Mouse (Mus musculus): ENCODE data around the gene Tmem181a.
"Not testable (repeated sequence)": the region's sequence is repeated elsewhere in the genome, so short reads cannot be mapped to it uniquely, and the experiment has no call there.

The Tmem181a gene

DNA sequence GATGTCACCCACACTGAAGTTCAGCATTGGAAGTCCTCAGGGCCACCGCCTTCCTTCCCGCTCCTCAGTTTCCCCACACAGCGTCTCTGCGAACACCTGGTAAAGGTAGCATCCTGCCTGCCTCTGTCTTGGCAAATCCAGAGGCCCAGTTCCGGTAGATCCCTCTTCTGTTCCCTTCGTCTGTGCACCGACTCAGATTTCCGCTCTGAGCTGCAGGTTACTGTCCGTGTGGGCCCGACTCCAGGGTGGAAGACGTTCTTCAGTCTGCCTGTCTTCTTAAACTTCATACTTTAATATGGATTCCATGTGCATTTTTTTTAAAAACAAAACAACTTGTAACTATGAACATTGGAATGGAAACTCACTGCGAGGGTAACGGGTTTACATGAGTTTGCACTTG lies 49.8 kb downstream of the Tmem181a start:
- not testable (repeated sequence) for DNase-seq

DNA sequence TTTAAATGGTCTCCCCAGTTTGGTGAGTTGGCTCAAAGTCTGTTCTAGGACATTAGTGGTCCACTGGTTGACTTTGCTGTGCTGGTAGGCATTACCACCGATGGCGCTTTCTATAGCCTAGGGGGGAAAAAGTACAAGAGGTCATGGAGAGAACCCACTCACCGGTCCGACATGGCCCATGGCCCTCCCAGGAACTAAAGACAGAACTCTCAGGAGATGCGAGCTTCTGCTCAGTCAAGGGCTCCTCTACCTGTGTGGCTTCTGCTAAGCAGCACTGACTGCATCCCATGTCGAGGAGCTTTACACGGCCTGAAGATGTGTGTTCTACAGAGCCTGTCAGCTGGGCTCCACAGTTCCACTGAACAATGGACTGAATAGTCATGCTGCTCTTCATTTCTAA lies 55.1 kb downstream of the Tmem181a start:
- not testable (repeated sequence) for DNase-seq

DNA sequence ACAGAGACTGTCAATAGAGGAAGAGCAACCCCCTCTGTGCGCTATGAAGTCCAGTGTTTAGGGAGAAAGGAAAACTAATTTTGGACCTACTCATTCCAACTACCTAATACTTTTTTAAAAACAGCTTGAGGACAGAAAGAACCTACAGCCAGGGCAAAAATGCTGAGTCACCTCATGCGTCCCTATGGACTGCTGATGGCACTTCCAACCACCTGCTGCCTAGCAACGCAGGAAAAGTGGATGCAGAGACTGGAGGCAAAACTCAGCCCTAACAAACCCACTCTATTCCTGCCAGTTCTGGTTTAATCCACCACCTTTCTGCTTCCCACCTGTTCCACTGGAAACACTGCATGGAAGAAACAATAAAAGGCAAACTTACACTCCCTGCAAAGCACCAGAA lies 56.1 kb downstream of the Tmem181a start:
- DNase-seq, result not testable (repeated sequence)

DNA sequence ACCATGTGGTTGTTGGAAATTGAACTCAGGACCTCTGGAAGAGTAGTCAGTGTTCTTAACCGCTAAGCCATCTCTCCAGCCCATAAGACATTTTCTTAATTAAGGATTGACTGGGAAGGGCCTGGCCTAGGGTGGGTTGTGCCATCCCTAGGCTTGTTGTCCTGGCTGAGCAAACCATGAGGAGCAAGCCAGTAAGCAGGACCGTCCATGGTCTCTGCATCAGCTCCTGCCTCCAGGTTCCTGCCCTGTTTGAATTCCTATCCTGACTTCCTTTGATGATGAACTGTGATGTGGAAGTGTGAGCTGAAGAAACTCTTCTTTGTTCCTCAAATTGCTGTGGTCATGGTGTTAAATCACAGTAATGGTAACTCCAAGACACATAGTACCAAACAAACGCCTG lies 57.8 kb downstream of the Tmem181a start:
- peak; percentile 23 for DNase-seq

DNA sequence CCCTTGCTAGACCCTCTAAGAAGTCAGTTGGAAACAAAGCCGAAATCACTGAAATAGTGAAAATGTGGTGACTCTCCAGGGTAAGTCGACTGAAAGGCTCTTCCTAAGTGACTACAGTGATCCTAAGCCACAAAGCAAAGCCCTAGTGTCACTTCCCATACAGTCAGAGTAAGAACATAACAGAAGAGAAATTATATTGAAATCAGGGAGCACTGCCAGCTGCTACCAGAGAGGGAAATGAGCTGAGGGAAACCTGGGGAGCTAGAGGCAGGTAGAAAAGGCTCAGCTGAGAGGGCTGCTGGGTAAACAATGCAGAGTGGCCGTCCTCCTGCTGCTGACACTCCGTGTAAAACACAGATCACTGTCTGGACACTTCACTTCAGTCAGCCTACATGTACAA lies 59.0 kb downstream of the Tmem181a start:
- DNase-seq, result peak; percentile 12

DNA sequence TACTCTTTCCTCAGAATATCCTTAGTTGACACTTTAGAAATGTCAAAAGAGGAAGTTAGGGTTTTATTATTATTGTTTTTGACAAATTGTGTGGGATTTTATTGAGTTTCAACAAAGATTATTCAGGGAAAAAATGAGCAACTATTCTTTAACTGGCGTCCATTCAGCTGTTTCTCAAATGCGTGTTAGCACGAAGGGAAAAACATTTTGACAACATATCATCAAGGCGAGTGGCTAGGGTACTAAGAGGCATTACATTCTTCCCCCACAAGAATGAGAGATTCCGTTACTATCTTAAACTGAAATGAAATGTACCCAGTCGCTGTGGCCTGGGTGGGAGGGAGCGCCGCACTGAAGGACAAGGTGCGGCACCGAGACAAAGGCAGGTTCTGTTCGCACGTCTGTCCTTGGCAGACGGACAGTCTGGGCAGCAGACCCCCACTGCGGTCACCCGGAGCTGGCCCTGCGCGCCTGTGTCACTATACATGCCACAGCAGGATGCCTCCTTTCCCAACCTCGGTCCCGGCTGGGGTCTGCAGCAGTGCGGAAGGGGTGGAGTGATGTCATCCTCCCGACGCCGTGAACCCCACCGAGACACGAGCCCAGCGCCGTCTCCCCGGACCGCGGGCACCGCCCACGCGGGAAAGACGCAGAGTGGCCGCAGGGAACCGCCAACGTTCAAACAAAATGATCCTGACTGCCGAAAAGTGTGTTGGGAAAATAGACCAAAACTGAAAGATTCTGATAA lies 59.9 kb downstream of the Tmem181a start:
- peak; percentile 78 for DNase-seq

DNA sequence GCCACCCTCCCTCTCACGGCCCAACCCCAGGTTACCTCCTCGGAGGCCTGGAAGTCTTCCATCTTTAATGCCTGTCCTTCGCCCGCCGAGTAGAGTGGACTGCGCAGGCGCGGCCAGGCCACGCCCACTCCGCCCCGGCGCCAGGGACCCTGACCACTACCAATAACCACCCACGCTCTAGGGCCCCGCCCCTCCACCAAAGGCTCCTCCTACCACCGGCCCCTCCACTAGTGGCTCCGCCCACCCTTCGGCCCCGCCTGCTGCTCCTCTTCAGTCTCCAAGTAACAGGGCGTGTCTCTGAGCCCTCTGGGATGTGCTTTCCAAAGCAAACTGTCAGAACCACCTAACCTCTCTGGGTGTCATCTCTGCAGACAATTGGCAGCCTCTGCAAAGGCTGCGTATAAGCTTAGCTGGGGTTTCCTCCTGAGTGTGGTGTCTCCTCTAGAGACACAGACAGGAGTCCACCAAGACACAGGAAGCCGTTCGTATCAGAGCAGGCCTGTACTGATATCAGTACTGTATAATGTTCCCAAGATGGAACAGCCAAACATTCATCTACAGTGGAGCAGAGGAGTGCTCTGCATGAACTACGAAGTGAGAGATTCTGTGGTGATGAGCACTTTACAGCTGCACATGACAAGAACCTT lies 60.8 kb downstream of the Tmem181a start, which contains the start of gene Dynlt1a:
Gene Dynlt1a (minus strand): TSS at position 162 of the 647 bp plus-strand sequence.
- peak; percentile 99 for DNase-seq

DNA sequence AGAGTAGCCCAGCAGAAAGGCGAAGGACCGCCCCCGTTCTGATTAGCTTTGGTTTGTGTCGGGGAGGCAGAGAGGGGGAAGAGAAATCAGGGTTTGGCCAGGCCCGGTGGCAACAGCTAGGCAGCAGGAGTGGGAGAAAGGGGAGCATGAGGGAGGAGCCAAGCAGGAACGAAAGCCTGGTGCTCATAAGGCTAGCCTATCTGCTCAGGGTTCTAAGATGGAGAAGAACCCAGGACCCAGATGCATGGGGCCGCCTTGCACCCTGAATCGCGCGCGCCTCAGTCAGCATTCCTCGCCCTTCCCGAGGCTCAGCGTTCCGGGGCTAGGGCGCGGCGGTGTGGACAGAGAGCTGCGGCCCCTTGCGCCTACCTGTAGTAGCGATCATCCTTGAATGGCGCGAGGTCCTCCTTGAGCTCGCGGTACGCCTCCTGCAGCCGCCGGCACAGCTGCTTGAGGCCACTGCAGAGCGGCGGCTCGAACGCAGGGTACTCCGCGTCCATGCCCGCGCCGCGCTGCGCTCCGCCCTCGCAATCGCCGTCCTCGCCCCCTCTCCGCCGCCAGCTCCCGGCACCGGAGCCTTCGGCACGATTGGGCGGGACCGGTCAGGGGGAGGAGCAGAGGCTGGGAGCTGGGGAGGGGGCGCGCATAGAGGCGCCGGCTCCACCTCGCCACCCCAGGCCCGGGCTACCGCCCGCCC lies 64.6 kb downstream of the Tmem181a start:
- not testable (repeated sequence) for DNase-seq

DNA sequence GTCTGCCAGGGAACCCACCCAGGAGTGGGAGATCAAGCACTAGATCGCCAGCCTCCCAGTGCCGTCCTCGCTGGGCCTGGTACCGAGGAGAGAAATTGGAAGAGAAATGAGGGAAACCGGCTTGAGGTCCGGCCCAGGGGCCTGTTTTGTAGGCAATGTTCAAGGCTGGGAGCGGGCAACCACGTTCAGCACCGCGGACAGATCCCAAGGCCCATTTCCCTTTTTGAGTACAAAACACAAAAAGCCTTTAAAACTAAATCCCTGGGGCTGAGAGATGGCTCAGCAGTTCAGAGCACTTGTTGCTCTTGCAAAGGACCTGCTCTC lies 65.1 kb downstream of the Tmem181a start:
- not testable (repeated sequence) for DNase-seq

DNA sequence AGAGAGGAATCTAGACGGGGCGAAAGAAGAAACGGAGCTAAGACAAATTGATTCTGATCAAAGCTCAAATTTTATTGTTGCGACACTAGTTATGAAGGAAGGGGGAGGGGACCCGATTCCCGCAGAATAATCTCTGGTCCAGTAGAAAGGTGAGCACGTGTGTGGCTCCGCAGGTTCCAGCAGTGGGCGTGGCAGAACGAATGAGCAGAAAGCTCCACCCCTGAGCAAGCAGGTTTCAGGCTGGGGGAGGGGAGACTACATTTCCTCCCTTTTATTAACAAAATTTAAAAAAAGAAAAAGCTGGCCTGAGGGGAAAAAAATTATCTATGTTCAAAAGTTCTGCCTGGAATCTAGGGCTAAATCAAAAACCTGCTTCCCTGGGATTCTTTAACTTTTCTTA lies 68.4 kb downstream of the Tmem181a start:
- DNase-seq, result not testable (repeated sequence)

DNA sequence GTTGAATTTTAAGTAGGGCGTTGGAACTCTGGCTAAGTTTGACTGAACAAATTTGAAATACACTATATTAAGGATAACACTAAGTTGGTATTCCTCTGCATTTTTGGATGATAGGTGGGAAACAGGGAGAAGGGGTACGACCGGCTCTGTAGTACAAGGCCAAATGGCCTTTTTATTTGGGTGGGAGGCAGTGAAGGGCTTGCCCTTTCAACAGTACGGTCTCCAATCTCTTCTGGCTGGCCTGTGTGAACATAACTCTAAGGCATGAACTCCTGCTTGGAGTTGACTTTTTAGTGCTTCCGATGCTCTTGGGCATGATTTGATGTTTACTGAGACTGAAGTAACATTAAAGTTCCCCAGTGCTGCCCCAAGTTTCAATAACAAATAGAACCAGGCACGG lies 68.9 kb downstream of the Tmem181a start:
- DNase-seq, result not testable (repeated sequence)

DNA sequence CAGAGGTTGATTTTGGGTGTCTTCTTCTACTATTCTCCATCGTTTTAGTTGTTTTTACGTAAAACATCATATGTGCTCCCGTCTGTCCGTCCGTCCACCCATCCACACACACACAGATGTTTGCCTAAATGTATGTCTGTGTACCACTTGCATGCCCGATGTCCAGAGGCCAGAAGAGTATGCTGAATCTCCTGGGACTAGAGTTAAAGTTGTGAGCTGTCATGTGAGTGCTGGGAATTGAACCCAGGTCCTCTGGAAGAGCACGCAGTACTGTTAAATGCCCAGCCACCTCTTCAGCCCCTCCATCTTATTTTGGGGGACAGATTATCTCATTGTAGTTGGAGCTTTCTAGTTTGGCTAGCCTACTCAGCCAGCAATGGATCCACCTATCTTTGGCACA lies 70.9 kb downstream of the Tmem181a start:
- not testable (repeated sequence) for DNase-seq

DNA sequence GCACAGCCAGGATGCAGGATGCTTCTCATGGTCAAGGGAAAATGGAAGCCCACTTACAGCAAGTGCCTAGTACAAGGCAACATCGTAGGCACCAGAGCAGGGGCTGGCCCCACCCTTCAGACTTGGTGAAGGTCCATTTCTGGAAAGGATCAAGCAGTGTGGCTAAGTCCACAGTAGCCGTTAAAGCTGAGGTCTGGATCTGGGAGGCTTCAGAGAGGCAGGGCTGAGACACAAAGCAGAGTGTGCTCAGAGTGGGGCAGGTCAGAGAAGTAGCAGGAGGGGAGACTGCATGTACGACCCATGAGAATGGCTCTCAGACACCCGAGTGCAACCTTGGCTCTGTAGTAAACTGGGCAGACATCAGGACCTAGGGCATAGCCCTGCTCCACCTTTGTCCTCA lies 72.3 kb downstream of the Tmem181a start:
- not testable (repeated sequence) for DNase-seq

DNA sequence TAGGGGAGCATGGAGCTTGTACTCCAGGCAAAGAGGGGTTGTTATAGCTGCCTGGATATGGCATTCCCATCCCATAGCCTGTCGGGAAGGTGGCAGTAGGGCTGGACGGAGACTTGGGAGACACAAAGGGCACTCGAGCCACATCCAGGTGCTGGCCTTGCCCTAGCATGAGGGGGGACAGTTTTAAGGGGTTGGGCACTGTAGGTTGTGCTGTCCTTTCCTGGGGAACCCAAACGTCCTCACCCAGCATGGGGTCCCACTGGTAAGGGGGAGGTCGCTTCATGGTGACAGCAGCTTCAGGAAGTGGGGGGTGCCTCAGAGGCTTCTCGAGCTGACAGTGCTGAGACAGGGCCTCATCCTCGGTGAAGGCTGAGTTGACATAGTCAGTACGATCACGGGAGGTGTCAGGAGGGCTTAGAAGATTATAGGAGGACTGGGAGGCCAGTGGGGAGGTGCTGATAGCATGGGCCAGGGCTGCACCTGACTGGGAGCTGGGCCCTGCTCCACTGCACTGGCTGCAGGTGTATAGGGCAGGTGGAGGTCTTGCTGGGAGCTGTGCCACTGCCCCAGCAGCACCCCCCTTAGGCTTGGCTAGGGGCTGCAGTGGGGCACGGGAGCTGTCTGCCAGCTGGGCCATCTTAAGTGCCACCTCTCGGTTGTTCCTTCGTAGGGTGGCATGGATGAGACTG lies 86.1 kb downstream of the Tmem181a start:
- not testable (repeated sequence) for DNase-seq

DNA sequence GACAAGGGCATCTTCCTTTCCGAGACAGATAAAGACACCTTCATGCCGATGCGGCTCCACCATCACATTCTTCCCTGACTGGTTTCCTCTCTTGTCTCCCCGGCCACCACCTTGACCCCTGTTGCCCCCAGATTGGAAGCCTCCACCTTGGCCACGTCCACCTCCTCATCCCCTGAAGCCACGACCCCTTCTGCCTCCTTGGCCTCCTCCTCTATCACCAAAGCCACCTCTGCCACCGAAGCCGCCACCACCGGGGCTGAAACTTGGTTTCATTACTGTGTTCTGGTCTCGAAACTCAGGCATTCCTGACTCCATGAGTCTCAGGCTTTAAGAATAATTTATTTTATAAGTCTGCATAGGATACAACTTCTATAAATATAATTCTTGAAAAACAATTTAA lies 98.6 kb downstream of the Tmem181a start:
- peak; percentile 18 for DNase-seq

Measured in thymus, postnatal 4 days (tissue).